11 mouse cellular contexts compared by ENCODE assay signal in genomic region chr14:31414235-31414966, GRCm38 (mm10). TPM values are rescaled to one million over a fixed set of nuclear protein-coding genes. Genes with fewer than 3 reads are reported as not detected.
A peak's percentile ranks its signal among the peaks of the same experiment; 100 is the strongest.
DNase-seq lines count a peak whose midpoint lies in the region; ATAC-seq and TF ChIP-seq lines count a peak whose summit lies in the region.
"Had no signal": no experiment of that assay in that cellular context is flagged by ENCODE, and none has a peak within 500 bp of the region (broad histone marks: within the 10 kb centered on the region; RNA-seq: fewer than 3 reads in every experiment).

No protein-coding gene starts in this region.

- TF ChIP-seq CTCF in thymus, adult 2 months (IDR thresholded peaks at IDR 0.05; ENCODE audit: borderline replicate concordance, control insufficient read depth, extremely low read depth, insufficient read depth, low read length, poor library complexity) = no peak

- peaks cover 2% of the 10 kb centered on the region; the same call in 1 of the 2 replicates for H3K36me3 ChIP-seq in forebrain, embryonic 12.5 days (replicated peaks)
- H3K36me3 ChIP-seq in forebrain, embryonic 11.5 days (ENCODE audit: control insufficient read depth, insufficient read depth, low read length) = no peaks in the 10 kb centered on the region
- H3K36me3 ChIP-seq in intestine, embryonic 15.5 days = no peaks in the 10 kb centered on the region
- no peaks in the 10 kb centered on the region for H3K36me3 ChIP-seq in intestine, embryonic 16.5 days (ENCODE audit: control insufficient read depth, insufficient read depth, low read length)
- H3K36me3 ChIP-seq in thymus, adult 2 months (ENCODE audit: control insufficient read depth, insufficient read depth, low read length) = no peaks in the 10 kb centered on the region
- peaks cover 19% of the 10 kb centered on the region; the same call in 1 of the 2 replicates for H3K36me3 ChIP-seq in macrophage (ENCODE audit: inconsistent target)
- H3K36me3 ChIP-seq: midbrain, embryonic 15.5 days had no signal

- H3K79me2 ChIP-seq in macrophage (ENCODE audit: inconsistent target) = peaks cover 90% of the 10 kb centered on the region

- DNase-seq in forebrain, embryonic 11.5 days (ENCODE audit: low spot score) = no peak
- DNase-seq in thymus, adult 2 months = peak; percentile 11
- DNase-seq in thymus, postnatal 10 days (ENCODE audit: low spot score in 2 of 2) = no peak
- DNase-seq in spleen, postnatal 36 days (ENCODE audit: low spot score in 2 of 2) = no peak
- DNase-seq: kidney, adult 9 months; lung, adult 18-20 months had no signal

- H3K9me3 ChIP-seq in forebrain, embryonic 12.5 days = no peaks in the 10 kb centered on the region
- no peaks in the 10 kb centered on the region for H3K9me3 ChIP-seq in forebrain, embryonic 11.5 days (ENCODE audit: control insufficient read depth, low read length)
- no peaks in the 10 kb centered on the region for H3K9me3 ChIP-seq in intestine, embryonic 15.5 days
- no peaks in the 10 kb centered on the region for H3K9me3 ChIP-seq in intestine, embryonic 16.5 days (ENCODE audit: control insufficient read depth, low read length)
- H3K9me3 ChIP-seq: midbrain, embryonic 15.5 days had no signal

- H3K4me1 ChIP-seq in forebrain, embryonic 12.5 days = peaks cover 11% of the 10 kb centered on the region
- H3K4me1 ChIP-seq in forebrain, embryonic 11.5 days (replicated peaks; ENCODE audit: control insufficient read depth, insufficient read depth, low read length) = peaks cover 8% of the 10 kb centered on the region; the same call in 1 of the 2 replicates
- H3K4me1 ChIP-seq in intestine, embryonic 15.5 days (replicated peaks) = peaks cover 13% of the 10 kb centered on the region; the same call in 1 of the 2 replicates
- peaks cover 28% of the 10 kb centered on the region for H3K4me1 ChIP-seq in intestine, embryonic 16.5 days (ENCODE audit: control insufficient read depth, insufficient read depth, low read length)
- H3K4me1 ChIP-seq in thymus, adult 2 months (replicated peaks; ENCODE audit: control insufficient read depth, insufficient read depth, low read length) = peaks cover 44% of the 10 kb centered on the region

- no peak for TF ChIP-seq POLR2A in thymus, adult 2 months (IDR thresholded peaks at IDR 0.05; ENCODE audit: control insufficient read depth, extremely low read depth, insufficient read depth, low read length, poor library complexity)

- H3K4me2 ChIP-seq in forebrain, embryonic 12.5 days = no peak overlapping the region
- no peak overlapping the region for H3K4me2 ChIP-seq in forebrain, embryonic 11.5 days (ENCODE audit: low read depth, low read length, severe bottlenecking)
- H3K4me2 ChIP-seq in intestine, embryonic 15.5 days (replicated peaks) = no peak overlapping the region
- no peak overlapping the region for H3K4me2 ChIP-seq in intestine, embryonic 16.5 days (ENCODE audit: low read depth, low read length)
- H3K4me2 ChIP-seq: midbrain, embryonic 15.5 days had no signal

- no peak overlapping the region for H3K4me3 ChIP-seq in forebrain, embryonic 12.5 days (replicated peaks)
- H3K4me3 ChIP-seq in forebrain, embryonic 11.5 days (ENCODE audit: low read depth, low read length) = no peak overlapping the region
- H3K4me3 ChIP-seq in intestine, embryonic 15.5 days (replicated peaks) = no peak overlapping the region
- H3K4me3 ChIP-seq in intestine, embryonic 16.5 days (ENCODE audit: low read length) = no peak overlapping the region
- H3K4me3 ChIP-seq in thymus, adult 2 months (ENCODE audit: control insufficient read depth, insufficient read depth, low read length) = no peak overlapping the region
- H3K4me3 ChIP-seq in macrophage (ENCODE audit: inconsistent target) = no peak overlapping the region
- H3K4me3 ChIP-seq: midbrain, embryonic 15.5 days had no signal

- no peak for ATAC-seq in forebrain, embryonic 12.5 days (ENCODE audit: low FRiP score)
- ATAC-seq in forebrain, embryonic 11.5 days (replicated peaks; ENCODE audit: low FRiP score) = no peak
- ATAC-seq in intestine, embryonic 15.5 days = peak; percentile 42; the same call in 1 of the 2 replicates
- ATAC-seq in intestine, embryonic 16.5 days = no peak; the same call in 1 of the 2 replicates
- ATAC-seq: midbrain, embryonic 15.5 days had no signal

- 0 out of 2 replicates have a peak overlapping the region, but pooled peaks have one; percentile 13 for H3K27ac ChIP-seq in forebrain, embryonic 12.5 days
- H3K27ac ChIP-seq in forebrain, embryonic 11.5 days (ENCODE audit: low read depth, low read length) = no peak overlapping the region
- H3K27ac ChIP-seq in intestine, embryonic 15.5 days = no peak overlapping the region
- no peak overlapping the region; the same call in 1 of the 2 replicates for H3K27ac ChIP-seq in intestine, embryonic 16.5 days (ENCODE audit: low read length)
- H3K27ac ChIP-seq in thymus, adult 2 months (ENCODE audit: control insufficient read depth, insufficient read depth, low read length) = peak overlapping the region; percentile 35
- H3K27ac ChIP-seq in macrophage = peak overlapping the region; percentile 86
- H3K27ac ChIP-seq: midbrain, embryonic 15.5 days had no signal

- H3K9ac ChIP-seq in forebrain, embryonic 12.5 days = no peak overlapping the region
- H3K9ac ChIP-seq in forebrain, embryonic 11.5 days (ENCODE audit: low read length) = no peak overlapping the region
- no peak overlapping the region for H3K9ac ChIP-seq in intestine, embryonic 15.5 days
- no peak overlapping the region for H3K9ac ChIP-seq in intestine, embryonic 16.5 days (ENCODE audit: low read depth, low read length)
- H3K9ac ChIP-seq: midbrain, embryonic 15.5 days had no signal

- WGBS in forebrain, embryonic 12.5 days = 84% methylated on average over 10 of the region's 10 CpGs
- 83% methylated on average over 10 of the region's 10 CpGs for WGBS in forebrain, embryonic 11.5 days
- 54% methylated on average over 10 of the region's 10 CpGs for WGBS in intestine, embryonic 15.5 days
- 56% methylated on average over 10 of the region's 10 CpGs for WGBS in intestine, embryonic 16.5 days
- 35% methylated on average over 10 of the region's 10 CpGs for WGBS in thymus, adult 2 months
- WGBS in macrophage (ENCODE audit: missing documents) = 80% methylated on average over 10 of the region's 10 CpGs

- H3K27me3 ChIP-seq in forebrain, embryonic 12.5 days = no peaks in the 10 kb centered on the region
- no peaks in the 10 kb centered on the region for H3K27me3 ChIP-seq in forebrain, embryonic 11.5 days (ENCODE audit: control insufficient read depth, insufficient read depth, low read length)
- H3K27me3 ChIP-seq in intestine, embryonic 15.5 days (replicated peaks) = no peaks in the 10 kb centered on the region
- no peaks in the 10 kb centered on the region for H3K27me3 ChIP-seq in intestine, embryonic 16.5 days (replicated peaks; ENCODE audit: control insufficient read depth, insufficient read depth, low read length)
- H3K27me3 ChIP-seq in thymus, adult 2 months (ENCODE audit: control insufficient read depth, insufficient read depth, low read length) = no peaks in the 10 kb centered on the region
- H3K27me3 ChIP-seq: midbrain, embryonic 15.5 days had no signal

RNA-seq across cellular contexts. Expression of gene Sh3bp5, which starts 21.5 kb away (rescaled TPM):
- polyA plus RNA-seq in forebrain, embryonic 12.5 days (2016; fragmentation: Nextera tagmentation; extraction: Ambion mirVana) = 37.7 and 39.1 TPM in 2 replicates
- polyA plus RNA-seq in forebrain, embryonic 11.5 days (2014; fragmentation: Nextera tagmentation; extraction: Ambion mirVana) = 15.8 and 17.4 TPM in 2 replicates
- polyA plus RNA-seq in intestine, embryonic 15.5 days (2015; fragmentation: Nextera tagmentation; extraction: Ambion mirVana) = 18.1 and 20.6 TPM in 2 replicates
- 17.1 and 17.2 TPM in 2 replicates for polyA plus RNA-seq in intestine, embryonic 16.5 days (2015; fragmentation: Nextera tagmentation; extraction: Ambion mirVana)
- 10.5 and 10.7 TPM in 2 replicates for polyA plus RNA-seq in thymus, adult 2 months (2012; rRNA removed)
- total RNA-seq in macrophage (2018; cell fraction: chromatin; rRNA removed) = 100 to 1,000 TPM in 16 of 26 experiments, 10 to 100 TPM in 10; 59.6 to 272 (median 117) TPM
- total RNA-seq in macrophage (2018; cell fraction: cytosol; rRNA removed) = 100 to 1,000 TPM in 24 of 26 experiments, 10 to 100 TPM in 2; 96.2 to 190 (median 141) TPM
- total RNA-seq in macrophage (2018; cell fraction: nucleus; rRNA removed) = 100 to 1,000 TPM in 18 of 26 experiments, 10 to 100 TPM in 8; 64.7 to 176 (median 139) TPM
- 90.6 to 150 TPM (median 150 TPM) in 3 replicates for polyA plus RNA-seq in macrophage (2018)

Comparison
In these comparisons a context has a peak if more than half of its experiments do, and no peak if none do; other contexts are left out.
1. H3K27ac ChIP-seq: peak in forebrain, embryonic 12.5 days (single experiment), thymus, adult 2 months (single experiment) and macrophage (single experiment); none in forebrain, embryonic 11.5 days (single experiment), intestine, embryonic 15.5 days (single experiment) and intestine, embryonic 16.5 days (single experiment).